Mouse (Mus musculus): ENCODE results near the gene Smarcd3.

DNA sequence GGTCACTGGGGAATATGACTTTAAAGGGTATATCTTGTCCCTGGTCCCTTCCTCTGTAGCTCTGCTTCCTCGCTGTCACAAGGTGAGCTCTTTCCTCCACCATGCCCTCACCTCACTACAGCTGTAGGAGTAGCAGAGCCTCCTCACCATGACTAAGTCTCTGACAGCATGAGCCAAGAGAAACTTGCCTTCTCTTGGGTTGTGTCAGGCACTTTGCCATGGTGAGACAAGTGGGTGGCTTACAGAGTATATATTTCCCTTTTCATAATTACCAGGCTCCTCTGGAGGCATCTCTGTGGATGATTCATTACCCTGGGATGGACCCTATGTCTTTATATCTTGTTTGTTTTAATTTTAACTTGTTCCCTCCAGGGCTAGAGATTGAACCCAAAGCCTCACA is 21.2 kb upstream of the Smarcd3 start:
- TF ChIP-seq POLR2A (IDR thresholded peaks at IDR 0.05; ENCODE audit: control insufficient read depth, low read depth, low read length) (peak; percentile 41; the same call in 1 of the 2 replicates), CTCF (IDR thresholded peaks at IDR 0.05; ENCODE audit: control insufficient read depth, insufficient read depth, insufficient replicate concordance, low read depth, low read length) (no peak)

Data from testis, adult 2 months (tissue).